Mouse (Mus musculus): ENCODE results near the gene Atp6v1fnb. TPM values are rescaled to one million over a fixed set of nuclear protein-coding genes. Genes with fewer than 3 reads are reported as not detected.
A peak's percentile ranks its signal among the peaks of the same experiment; 100 is the strongest.

Atp6v1fnb gene
- total RNA-seq, 2 experiments from 2014 or later: 0.45 TPM; not detected in 1

DNA sequence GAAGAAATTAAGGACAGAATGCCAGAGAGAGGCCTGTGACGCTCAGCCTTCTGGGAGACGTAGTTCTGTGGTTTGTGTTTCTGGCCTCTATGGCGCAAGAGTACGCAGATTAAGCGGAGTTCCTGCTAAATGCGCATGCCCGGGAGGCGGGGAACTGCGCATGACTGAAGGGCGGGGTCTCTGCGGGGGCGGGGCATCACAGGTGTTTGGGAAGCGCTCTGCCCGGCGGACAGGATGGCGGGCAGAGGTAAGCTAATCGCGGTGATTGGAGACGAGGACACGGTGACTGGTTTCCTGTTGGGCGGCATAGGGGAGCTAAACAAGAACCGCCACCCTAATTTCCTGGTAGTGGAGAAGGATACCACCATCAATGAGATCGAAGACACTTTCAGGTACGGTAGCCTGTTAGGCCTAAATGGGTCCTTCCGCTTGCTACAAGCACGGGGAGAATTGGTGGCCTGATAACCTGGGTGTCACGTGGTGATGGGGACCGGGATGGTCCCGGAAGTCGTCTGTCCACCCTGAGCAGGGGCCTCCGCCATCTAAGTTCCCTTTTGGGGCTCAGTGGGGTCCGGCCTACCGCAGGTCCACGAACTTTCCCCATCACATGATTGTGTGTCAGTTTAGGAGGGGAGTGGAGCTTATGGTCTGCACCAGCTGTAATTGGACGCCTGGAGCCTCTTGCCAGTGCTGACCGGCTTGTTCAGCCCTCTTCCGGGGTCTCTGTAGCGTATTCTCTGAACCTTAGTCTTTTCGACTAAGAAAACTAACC, 3.5 kb upstream of the Atp6v1fnb start, which contains the start of gene Atp6v1f:
Gene Atp6v1f (plus strand): TSS at position 136 of the 772 bp plus-strand sequence.
- peak; percentile 96 for DNase-seq

DNA sequence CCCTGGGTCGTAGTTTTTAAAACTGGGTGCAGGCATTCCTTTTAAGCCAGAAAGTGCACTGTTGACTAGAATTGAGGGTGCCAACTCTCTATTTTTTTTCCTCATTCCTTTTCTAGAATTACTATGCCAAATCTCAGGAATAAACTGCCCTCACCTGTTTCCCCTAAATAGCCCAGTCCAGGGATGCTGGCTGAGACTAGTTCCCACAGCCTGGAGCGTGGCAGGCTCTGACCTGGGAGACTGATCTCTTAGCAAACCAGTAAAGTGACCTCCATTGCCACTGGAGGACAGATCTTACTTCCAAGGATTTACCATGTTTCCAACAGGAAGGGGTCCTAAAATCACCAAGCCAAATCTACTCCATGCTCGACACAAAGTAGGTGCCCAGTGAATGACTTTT, 2.4 kb upstream of the Atp6v1fnb start:
- no peak for DNase-seq

DNA sequence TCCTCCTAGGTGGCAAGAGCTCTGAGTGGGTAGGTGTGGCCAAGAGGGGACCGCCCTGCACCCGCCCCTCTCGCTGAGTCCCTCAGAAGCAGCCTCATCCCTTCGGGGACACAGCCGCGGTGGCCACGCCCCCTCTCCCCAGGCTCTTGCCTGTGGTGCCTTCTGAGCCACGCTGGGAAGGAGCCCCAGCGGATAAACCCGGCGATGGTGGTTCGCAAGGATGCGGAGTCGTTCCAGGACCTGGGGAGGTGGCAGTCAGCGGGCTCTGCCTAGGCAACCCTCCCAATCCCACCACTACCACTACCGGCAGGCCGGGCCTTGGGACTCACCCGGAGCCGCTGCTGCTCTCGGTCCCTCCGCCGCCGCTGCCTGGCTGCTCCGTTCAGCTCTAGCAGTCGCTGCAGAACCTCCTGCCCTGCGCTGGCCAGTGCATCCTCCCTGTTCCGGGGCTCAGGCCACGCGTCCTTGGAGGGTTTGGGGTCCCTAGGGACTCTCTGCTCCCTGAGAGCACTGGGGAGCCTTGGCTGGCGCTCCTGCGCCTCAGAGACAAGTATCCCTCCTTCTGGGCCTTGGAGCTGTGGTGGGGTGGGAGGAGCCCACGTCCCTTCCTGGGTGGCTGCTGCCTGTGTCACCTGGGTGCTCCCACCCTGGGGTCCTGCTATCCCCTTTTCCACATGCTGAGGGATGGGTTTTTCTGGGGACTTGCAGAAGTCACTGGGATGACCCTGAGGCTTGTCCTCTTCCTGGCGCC, 2.9 kb downstream of the Atp6v1fnb start:
- DNase-seq: peak; percentile 92

DNA sequence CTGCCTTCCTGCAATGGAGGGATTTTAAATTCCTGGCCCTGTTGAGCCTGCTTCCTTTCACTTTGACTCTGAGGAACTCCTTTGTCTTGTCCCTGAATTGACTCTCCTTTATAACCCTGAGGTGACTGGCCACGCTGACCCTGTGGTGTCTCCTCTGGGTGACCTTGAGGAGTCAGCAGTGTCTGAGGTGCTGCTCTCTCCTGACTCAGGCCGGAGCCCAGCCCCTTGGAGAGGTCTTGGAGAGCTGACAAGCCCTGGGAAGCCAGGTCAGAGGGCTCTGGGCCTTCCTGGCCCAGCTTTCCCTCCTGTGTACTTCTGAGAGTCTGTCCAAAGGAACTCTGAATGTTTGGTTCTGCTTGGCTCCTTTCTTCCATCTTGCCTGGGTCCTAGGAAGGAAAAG, 3.5 kb downstream of the Atp6v1fnb start:
- DNase-seq: peak; percentile 66

DNA sequence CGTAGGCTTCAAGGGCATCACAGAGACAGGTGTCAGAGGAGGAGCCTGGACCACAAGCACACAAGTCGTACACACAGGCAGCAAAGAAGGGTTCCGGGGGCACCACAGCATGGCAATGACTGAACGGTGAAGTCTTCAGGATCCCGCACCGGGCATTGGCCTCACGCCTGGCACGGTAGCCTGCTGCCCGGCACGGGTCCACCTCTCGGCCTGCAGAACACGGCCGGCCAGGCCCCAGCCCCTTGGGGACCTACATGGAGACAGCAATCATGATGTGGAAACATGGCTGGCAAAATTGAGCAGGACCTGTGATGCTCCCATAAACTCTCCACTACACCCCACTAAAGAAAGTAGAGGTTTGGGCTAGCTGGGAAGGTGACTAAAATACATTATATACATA, 11.5 kb downstream of the Atp6v1fnb start:
- DNase-seq: peak; percentile 58

DNA sequence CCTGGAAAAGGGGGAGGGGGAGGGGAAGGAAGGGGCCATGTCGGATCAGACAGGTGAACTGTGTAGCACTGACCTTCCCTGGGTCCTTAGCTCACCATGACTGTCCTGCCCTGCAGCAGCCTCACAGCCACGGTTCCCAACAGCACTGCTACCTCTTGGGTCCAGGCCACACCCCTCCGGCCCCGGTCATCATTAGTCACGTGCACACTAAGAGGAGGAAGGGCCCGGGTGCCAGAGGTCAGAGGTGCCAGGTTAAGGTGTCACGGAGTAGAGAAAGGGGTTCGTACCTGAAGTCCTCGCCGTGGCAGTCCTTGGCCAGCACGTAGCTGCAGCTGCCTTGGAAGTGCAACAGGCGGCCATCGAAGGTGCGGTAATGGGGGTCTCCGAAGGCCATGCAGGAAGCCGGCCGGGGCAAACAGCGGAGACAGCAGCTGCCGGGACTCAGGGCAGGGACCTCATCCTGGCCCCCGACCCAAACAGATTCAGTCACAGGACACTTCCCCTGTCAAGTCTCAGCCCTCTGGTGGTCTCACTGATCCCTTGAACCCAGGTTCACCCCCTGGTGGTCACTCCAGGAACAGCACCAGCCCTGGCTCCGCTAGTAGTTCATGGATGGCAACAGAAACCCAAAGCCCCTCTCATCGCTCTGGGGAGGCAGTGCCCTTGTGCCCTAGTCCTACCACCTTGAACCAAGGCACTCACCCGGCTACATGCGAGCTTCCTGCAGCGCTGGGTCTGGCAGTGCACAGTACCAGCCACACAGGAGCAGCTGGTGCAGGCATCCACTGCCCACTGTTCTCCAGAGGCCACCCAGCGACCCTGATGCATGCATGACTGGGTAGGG, 13.7 kb downstream of the Atp6v1fnb start:
- peak; percentile 87 for DNase-seq

- DNase-seq: no peak
These were observed 14.7 kb downstream of the Atp6v1fnb start for GRCm38 (mm10) chr6:29485951-29486350.

DNA sequence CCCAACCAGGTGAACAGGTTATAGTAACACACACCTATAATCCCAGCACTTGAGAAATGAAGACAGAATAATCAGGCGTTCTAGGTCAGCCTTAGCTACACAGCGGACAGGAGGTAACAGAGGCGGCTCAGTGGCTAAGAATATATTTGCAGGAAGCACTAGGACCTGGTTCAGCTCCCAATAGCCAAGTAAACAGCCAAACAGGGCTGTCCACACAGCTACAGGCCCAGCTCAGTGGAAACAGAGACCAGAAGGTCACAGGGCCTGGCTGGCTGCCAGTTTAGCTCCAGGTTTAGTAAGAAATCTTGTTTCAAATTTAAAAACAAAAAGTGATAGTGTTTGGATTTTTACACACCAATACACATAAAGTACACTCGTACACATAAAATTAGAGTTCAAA, 22.9 kb downstream of the Atp6v1fnb start:
- peak; percentile 78 for DNase-seq

DNA sequence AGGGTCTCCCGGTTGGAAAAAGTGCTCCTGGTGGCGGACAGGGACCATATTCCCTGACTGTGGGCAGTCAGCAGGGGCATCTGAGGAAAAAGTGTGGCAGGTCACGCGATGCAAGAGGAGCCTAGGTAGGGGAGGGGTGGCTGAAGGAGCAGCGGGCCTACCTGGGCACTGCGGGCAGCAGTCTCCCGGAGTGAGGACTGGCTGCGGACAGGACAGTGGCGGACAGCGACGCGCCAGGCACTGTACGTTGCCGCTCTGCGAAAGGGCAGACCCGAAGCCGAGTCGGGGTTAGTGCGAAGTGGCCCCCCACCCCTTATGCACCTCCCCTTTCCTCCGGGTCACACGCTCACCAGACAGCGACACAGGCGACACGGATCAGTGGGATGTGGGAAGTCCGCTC, 25.0 kb downstream of the Atp6v1fnb start:
- DNase-seq: no peak

GRCm38 (mm10) chr6:29497791-29498190, 26.6 kb downstream of the Atp6v1fnb start:
- no peak for DNase-seq

DNA sequence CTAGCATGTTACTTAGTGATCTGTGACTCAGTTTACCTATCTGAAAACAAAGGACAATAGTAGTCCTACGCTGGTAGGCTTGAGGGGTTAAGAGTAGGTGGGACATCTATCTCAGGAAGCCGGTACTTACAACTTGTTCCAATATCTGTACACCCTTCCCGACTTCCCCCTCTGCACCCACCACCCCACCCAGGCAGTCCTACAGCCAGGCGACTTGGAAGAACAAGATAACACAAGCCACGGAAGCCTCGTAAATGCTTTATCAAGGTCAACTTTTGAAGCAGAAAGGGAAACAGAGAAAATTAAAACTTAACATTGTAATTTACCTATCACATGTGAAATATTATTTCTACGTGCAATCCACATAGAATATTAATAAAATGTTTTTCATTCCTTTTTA, 28.9 kb downstream of the Atp6v1fnb start:
- DNase-seq: no peak

DNA sequence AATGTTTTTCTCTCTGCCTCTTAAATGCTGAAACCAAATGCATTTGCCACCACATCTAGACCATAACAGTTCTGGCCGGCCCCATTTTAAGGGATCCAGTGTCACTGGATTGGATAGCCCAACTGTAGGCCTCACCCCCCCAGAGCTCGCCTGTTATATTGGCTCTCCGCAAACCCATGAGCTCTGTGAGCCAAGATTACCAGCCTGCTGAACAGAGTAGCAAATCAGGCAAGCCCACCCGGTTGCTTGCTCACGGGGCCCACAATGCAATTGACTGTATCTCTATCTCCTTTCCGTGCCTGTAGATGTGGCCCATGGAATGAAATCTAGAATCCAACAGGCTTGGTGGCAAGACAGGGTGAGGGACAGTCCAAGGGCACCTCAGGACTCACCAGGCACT, 29.6 kb downstream of the Atp6v1fnb start:
- no peak for DNase-seq

DNA sequence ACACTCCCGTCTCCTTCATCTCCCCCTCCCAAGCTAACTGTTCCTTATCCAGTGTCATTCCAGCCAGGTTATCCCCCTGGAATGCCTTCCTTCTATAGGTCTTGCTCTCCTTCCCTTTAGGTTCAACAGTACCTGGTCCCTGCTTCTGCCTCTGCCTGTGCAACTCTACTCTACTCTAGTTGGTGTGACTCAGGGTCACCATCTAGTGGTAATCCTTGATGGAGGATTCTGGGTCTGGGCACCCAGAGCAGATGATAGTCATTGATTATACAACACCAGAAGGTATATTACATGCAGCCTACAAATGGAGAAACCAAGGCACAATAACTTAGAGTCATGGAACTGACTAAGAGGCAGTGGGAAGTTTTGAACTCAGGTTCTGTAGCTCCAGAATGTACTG, 30.4 kb downstream of the Atp6v1fnb start:
- DNase-seq: no peak

GRCm38 (mm10) chr6:29505493-29505892, 34.3 kb downstream of the Atp6v1fnb start:
- DNase-seq: no peak

GRCm38 (mm10) chr6:29506834-29507233, 35.6 kb downstream of the Atp6v1fnb start:
- no peak for DNase-seq

DNA sequence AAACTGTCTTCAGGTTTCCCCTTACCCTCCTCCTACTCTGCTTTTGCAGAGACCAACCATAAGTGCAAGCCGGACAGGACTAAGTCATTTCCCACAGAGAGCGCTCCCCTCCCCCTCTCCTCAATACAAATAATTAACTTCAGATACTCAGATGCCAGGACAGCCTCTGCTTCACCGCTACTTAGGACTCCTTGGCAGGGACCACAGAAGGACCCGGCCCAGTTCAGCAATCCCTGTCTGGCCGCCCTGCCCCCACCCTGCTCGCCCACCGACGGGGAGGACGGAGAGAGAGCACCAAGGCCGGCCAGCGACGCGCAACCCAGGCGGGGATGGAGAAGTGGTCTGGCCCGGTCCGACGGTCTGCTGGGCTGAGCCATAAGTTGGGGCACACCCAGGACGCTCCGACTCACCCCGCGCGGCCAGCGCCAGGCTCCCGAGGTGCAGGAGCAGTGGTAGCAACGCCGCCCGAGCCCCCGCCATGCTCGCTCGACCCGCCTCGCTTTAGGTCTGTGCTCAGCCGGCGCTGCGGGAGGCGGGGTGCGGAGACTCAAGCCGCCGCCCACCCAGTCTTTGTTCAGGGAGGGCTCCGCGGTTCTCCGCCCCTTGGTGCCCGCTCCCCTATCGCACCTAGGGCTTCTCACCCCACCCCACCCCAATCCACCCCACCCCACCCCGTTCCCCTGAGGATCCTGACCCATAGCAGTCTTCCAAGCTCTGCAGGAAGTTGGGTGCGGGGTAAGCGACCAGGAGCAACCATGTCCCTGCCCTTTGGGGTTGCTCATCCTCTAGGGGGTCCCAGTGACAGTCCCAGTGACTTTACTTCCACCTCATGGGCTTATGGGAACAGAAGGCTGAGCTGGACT, 36.4 kb downstream of the Atp6v1fnb start, which contains the start of gene Kcp:
Gene Kcp (minus strand): TSS at position 506 of the 863 bp plus-strand sequence.
- peak; percentile 43 for DNase-seq

- no peak for DNase-seq
These were observed 37.8 kb downstream of the Atp6v1fnb start for GRCm38 (mm10) chr6:29509086-29509485.

DNA sequence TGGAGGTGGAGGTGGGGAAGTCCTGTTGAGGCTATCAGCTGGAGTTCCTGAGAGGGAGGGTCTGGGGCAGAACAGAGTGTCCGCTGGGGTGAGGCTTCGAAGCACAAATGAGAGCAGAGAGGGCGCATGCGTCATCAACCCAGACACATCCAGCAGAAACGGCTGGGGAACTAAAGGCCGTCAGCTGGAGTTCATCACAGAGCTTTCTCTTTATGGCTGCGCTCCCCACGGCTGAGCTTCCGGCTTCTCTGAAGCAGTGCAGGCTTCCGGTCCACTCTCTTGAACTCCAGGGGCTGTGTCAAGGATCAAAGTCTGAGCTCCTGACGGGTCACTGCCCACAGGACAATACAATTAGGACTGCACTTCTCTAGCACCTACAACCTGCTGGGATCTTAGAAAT, 42.0 kb downstream of the Atp6v1fnb start:
- DNase-seq: peak; percentile 39

DNA sequence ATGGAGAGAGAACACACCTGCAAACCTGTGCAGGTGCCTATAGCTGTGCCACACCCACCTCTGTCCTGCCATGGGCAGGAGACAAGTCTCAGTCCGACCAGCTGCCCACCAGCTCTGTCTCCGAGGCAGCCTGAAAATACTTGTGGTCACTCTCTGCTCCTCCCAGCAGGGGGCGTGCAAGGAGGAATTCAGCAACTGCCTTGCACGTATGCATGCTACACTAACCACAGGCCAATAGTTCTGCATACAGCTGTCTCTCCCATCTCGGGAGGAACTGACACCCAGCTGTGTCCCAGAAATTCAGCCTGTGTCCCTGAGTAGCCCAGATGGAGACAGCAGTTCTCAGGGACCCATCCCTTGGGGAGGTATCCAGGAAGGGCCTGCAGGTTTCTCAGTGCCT, 45.9 kb downstream of the Atp6v1fnb start:
- peak; percentile 84 for DNase-seq

GRCm38 (mm10) chr6:29522626-29523300, 51.5 kb downstream of the Atp6v1fnb start:
- no peak for DNase-seq
